Mouse (Mus musculus): ENCODE data around the gene Ube2g2.

The Ube2g2 gene

DNA sequence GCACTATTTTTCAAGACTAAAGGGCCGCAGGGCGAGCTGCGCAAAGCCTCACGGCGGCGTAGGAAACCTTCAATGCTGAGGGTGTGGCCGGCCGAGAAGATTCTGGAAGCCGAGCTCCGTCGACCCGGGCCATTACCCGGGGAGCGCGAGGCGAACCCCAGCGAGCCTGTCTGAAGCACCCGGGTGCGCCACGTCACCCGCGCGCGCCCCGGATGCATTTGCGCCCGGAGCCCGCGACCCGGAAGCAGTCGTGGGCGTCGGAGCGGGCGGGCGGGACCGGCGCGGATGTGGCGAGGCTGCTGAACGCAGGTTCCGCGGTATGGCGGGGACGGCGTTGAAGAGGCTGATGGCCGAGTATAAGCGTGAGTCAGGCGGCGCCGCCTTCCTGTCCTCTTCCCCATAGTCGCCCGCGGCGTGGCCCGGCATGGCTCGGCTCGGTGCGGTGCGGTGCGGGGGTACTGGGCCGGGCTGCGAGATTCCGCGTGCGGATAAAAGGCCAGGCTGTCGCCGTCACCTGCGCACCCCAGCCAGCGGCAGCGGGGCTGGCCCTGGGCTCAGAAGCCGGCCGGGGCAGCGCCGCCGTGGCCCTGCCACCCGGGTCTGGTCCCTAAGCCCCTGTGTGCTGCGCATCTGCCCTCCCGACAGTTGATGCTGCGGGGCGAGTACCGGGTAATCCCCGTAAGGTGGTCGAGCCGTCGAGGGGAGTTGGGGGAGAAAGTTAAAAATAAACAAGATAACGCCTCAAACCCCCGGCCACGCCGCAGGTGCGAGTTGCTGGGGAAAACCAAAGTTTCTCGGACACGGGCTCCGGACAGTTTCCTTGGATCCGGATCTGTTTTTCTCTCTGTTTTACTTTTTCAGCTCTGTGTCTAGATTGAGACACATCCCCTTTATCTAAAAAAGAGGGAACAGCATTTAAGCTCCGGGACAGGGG, at the start of gene Ube2g2:
Gene Ube2g2, plus strand, starts transcription at position 221 of the 934 bp plus-strand sequence.
- in situ Hi-C loops (cut with MboI): loop anchor here (5.0 kb wide), 1 partner anchor 105 kb away; the partner anchor contains the start of gene Fam207a

DNA sequence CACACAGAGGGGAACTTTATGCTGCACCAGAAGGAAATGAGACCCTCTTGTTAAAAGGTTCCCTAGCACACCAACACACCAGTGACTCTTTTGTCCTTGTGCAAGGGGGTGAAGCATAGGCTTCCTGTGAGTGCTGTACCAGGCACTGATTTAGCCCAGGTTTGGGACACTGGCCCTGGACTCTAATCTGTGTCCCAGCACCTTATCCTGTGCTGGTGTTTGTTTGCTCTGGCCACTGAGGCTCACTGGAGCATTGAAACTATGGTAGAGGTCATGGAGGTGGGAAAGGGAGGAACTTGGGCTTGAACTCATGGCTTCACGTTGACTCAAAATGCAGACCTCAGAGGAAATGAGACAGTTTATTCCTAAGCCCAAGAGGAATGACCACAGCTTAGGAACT, 48.9 kb upstream of the Ube2g2 start:
- in situ Hi-C loops (cut with MboI): no loop called here

DNA sequence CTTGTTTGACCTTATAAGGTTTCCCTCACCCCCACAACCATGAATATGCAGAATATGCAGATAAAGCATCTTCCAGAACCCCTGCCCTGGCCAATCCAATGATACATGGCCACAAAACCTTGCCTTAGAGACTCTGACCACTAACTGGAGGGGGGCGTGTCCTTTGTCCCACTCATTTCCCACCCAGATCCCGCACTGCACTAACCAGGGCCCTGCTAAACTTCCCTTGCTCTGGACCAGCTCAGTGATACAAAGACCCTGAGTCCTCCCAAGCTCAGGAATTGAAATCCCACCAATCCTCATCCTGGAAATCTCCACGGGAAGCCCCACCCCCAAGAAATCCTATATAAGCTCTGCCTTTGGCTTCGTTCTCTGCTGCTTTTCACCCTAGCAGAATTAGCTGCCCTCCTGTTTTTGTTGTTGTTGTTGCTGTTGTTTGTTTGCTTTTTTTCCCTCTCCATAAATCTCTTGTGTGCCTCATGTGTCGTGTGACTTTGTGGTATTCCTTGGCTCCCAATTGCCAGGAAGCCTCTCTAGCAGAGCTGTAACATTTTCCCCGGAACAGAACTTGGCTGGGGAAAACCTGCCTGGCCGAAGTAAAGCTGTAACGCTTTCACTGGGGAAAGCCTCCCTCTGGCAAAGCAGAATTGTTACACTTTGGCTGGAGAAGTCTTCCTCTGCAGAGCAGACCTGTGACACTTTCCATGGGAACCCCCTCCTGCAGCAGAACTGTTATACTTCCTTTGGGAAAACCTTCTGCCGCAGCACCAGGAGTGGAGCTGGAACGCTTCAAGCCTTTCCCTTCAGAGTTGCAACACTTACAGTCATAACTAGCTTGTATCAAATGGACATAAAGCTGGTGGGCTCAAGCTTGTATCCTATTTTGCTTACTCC, 41.8 kb upstream of the Ube2g2 start:
- in situ Hi-C loops (cut with MboI): loop anchor here (5.0 kb wide), 1 partner anchor 63 kb away; the partner anchor contains the start of gene Fam207a

DNA sequence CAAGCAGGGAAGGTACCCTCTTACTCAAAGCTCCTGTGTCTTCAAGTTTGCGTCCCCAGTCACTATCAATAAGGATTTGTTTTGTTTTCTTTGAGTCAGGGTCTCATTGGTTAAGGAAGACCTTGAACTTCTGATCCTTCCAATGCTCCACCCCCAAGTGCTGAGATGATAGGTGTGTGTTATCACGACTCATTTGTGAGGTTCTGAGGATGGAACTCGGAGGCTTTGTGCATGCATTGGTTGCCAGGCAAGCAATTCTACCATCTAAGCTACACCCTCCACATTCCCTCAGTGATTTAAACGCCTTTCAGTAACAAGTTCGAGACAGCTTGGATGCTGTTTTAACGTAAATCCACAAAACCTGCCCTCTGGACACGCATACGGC, 41.1 kb upstream of the Ube2g2 start:
- in situ Hi-C loops (cut with MboI): loop anchor here (5.0 kb wide), 1 partner anchor 64 kb away; the partner anchor contains the start of gene Fam207a

DNA sequence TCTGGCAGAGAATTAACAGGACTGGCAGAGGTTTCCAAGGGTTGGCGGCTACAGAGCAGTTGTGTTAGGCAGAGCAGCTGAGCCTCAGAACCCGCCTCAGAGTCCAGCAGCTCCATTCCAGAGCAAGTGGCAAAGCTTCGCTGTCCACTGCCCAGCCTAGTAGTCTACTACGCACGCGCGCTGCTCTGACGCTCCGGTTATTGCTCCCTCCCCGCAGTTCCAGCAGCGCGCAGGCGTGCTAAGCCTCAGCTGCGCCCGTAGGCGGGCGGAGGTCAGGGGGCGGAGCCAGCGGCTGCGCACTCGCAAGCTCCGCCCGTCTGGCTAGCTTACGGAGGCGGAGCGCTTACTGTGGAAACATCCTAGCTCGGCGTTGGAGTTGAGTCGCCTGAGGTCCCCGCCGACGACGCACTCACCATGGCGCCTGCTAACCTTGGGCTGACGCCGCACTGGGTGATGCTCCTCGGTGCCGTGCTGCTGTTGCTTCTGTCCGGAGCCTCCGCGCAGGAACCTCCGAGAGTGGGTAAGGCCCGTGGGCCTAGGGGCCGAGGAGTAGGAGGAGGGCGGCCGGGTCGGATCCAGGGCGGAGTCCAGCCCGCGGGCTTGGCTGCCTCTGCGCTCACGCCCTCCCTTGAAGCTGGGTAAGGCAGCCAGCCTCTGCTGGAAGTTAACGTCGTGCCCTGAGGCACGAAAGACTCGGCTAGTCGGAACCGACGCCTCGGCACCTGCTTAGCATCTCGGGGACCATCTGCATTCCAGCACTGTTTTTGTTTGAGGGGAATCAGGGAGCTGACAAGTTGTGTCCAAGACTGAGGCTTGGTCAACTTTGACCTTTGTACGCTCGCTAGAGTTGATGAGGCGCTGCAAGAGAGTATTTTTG, 40.4 kb upstream of the Ube2g2 start, which contains the start of gene Pttg1ip:
Gene Pttg1ip, plus strand, starts transcription at position 313 of the 877 bp plus-strand sequence.
- in situ Hi-C loops (cut with MboI): loop anchor here (5.0 kb wide), 1 partner anchor 64 kb away; the partner anchor contains the start of gene Fam207a

DNA sequence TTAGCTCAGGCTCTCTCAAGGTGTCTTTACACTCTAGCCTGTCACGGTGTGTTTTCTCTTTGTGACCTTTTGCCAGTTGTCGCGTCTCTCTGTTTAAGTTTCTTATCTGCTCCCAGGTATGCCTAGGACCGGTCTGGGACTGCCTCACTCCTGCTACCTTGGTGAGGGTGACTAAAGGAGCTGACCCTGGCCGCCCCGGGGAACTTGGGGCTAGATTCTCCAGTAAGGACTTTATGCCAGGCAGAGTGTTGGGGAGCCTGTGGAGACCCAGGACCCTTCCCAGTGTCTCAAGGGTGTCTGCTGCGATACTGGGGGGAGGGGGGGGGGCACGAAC, 39.8 kb upstream of the Ube2g2 start:
- in situ Hi-C loops (cut with MboI): loop anchor here (5.0 kb wide), 1 partner anchor 65 kb away; the partner anchor contains the start of gene Fam207a

DNA sequence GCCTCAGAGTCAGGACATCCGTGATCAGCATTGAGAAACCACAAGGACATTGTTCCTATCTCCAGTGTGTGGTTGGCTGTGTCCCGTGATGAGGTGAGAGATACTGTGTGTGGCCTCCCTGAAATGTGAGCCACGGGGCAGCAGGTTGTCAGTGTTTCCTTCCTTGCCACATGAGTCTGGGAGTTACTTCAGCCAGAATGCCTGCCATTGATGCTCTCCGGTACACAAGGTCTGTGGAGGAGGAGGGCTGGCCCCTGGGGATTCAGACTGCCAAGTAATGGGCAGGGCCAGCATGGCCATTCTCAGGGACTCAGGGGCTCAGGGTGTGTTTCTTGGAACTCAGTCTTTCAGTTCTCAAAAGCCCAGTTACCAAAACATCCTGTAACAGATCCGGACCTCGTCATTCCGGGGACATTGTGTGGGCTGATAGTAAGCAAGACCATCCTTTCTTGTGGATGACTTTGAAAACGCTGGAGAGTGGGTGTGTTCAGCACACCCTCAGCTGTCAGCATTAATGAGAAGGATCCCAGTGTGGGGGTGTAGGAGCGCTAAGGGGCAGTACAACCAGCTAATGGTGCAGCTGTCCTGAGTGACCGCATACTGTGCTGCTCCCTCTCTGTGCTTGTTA, 38.2 kb upstream of the Ube2g2 start:
- in situ Hi-C loops (cut with MboI): loop anchor here (5.0 kb wide), 1 partner anchor 67 kb away; the partner anchor contains the start of gene Fam207a

DNA sequence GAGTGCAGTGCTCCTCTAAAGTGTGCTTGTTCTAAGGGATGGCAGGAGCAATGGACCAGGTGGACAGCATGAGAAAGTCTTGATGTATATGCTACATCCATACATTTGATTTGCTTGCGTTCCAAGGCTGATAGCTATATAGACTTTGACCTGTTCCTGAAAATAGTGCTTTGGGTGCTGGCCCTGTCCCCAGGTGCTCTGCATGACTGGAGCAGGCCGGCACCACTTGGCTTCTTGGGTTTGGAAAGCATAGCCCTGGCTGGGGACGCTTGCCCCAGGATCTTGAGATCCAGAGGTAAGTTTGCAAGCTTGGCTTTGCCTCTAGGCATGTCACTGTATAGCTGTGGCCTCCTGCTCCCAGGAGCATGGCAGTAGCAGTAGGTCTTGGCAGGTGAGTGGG, 35.4 kb upstream of the Ube2g2 start:
- in situ Hi-C loops (cut with MboI): no loop called here

DNA sequence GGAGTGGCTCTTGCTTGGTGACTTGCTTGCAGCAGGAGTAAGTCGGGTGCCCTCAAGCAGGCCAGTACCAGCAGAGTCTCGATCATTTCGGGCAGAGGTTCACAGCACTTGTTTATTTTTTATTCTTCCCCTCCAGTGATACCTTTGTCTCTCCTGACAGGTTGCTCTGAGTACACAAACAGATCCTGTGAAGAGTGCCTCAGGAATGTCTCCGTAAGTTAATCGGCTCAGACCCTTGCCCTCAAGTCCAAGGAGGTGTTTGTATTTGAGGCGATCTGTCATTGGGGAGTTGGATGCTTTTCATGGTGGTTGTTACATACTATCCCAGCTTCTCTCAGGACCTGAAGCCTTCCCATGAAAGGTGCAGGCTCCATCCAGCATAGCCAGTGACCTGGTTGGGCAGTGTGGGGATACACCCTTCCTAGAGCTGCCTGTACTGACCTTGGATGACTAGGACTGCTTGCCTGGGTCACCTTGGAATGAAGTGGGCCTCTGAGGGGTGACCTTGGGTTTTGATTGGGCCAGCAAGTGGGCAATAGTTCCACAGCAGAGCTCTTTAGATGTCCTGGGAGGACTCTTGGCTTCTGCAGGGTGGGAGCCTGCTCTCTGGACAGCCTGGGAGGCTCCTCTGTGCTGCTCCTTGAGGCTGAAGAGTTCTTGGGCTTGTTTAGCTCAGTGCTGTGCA, 34.8 kb upstream of the Ube2g2 start:
- in situ Hi-C loops (cut with MboI): no loop called here

DNA sequence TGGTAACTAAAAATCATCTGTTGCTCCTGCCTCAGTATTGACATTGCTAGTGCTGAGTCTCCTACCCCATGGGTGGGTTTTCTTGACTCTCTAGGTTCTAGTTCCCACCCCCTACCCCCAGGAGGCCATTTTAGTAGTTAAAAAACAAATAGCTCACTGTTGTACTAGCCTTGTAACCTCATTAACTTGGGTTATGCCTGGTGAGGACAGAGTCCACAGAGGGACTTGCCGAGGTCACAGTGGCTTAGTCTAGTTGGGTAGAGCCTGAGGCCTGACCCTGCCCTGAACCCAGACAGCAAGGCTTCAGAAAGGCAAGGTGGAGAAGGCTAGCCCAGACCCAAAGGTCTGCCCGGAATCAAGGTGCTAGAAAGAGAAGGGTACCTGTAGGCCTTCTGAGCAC, 34.0 kb upstream of the Ube2g2 start:
- in situ Hi-C loops (cut with MboI): no loop called here

DNA sequence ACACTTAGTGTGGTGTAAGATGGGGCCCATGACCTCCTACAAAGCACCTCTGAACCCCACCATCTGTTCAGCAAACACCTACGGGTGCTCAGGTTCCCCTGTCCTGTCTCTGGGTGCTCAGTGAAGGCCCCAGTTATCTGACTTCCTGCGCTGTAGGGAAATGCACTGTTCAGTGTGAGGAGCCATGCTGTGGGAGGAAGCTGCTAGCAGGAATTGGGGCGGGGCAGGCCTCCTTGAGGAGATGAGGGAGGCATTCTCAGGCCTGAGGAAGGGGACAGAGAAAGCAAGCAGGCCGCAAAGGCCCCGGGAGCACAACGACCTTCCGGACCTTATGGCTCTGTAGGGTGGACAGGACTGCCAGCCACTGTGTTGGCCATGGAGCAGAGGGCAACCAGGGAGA, 33.0 kb upstream of the Ube2g2 start:
- in situ Hi-C loops (cut with MboI): no loop called here

DNA sequence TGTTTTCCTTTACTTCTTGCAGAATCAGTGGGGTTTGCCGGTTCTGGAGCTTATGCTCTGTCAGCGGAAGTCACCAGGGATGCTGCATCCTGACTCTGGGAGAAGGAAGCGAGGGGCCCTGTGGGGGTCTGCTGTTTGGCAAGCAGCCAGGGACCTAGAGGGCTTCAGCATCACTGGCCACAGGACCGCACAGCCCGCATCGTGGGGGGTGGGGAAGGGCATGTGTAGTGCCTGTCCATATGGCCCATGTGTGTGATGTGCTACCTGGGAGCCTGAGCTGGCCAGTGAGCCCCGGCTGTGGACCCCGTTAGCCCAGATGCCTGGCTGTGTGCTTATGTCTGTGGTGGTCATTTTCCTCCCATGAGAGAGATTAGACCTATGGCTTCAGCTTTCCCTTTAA, 32.3 kb upstream of the Ube2g2 start:
- in situ Hi-C loops (cut with MboI): no loop called here

DNA sequence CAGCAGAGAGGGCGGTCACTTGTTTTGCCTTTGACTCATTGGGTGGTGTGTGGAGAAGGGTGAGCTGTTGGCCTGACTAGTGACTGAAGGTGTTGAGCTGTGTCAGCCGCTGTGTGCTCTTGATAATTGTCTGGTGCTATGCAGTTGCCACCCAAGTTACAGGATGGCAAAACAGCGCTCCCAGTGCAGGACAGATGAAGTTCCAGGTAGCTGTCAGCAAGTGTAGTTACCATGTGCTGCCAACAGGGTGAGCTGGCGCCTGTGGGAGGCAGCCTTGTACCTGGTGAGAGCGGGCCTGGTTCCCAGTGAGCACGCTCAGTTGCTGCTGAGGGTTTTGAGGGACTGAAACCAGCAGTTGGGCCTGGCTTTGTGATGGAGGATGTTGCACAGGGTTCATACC, 31.3 kb upstream of the Ube2g2 start:
- in situ Hi-C loops (cut with MboI): no loop called here

DNA sequence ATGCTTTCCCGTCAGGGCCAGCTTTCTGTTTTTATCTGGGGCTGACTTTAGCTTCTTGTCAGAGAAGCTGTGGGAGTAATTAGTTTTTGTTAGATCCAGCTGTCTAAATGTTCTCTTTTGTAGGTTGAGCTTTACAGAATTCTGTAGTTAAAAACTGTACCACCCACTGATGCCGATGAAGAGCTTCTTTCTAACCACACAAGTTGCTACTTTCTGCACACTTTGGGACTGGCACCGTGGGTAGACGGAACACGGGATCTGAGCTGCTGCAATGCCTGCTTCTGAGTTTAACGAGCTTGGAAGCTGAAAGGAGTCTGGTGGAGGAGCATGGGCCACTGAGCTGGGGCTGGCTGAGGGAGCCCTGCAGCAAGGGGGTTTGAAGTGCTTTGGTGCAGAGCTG, 30.5 kb upstream of the Ube2g2 start:
- in situ Hi-C loops (cut with MboI): no loop called here

DNA sequence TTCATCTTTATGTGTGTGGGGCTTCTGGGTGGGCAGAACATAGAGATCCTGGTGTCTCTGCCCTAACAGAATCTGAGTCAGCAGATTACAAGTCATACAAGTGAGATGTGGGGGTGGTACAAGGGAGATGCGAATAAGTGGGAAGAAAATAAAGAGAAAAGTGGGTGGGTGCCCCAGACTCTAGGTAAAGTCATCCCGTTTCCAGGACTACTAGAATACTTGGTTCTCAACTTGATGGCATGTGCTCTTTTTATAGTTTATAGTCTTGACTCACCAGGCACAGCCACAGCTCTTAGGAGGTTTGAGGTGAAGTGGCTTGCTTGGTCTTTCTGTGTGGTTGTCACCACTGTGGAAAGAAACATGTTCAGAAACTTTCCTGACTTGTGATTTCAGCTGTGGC, 26.0 kb upstream of the Ube2g2 start:
- in situ Hi-C loops (cut with MboI): no loop called here

DNA sequence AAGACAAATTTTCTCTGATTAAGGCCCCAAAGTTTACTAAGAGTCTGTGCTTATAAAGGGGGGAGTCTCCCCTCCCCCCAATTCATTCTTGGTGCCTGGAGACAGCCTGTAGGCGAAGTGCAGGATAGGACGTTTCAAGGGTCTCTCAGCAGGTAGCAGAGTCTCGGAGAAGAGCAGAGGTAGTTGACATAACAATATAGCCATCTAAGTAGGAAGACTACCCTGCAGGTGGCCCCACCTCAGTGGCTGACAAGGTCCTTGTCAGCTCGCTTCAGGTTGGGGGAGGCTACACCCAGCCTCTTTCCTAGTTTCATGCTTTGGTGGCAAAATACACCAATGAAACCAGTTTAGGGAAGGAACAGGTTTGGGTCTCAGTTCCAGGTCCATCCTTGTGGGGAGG, 19.1 kb upstream of the Ube2g2 start:
- in situ Hi-C loops (cut with MboI): no loop called here

DNA sequence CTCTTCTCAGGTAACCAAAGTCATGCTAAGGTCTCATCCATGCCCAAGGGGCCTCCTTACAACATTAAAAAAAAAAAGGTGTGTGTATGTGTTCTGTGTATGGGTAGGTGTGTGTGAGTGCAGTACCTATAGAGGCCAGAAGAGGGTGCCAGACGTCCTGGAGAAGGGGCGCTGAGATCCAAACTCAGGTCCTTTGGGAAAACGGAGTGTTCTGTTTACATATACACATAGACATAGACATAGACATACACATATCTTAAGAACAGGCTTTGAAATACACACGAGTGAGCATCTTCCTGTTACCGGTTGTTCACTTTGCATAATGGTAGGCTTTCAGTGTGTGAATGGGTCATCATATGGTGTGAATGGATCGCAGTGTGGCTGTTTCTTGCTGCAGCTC, 18.0 kb upstream of the Ube2g2 start:
- in situ Hi-C loops (cut with MboI): no loop called here

DNA sequence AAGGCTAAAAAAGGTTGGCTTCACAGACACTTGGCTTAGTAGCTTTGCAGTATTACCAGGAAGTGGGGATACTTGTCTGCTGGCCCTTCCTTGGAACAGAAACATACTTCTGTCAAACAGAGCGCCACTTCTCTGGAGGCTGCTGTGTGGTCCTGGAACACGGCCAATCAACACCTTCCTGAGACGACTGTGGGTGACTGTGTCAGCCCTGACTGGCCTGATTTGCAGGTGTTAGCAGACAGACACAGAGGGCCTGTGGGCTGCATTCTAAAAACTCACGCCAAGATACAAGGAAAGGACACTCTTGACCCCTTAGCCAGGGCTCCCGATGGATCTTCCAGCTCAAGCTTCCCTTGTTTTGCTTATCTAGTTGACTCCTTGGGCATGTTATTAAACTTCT, 17.1 kb upstream of the Ube2g2 start:
- in situ Hi-C loops (cut with MboI): no loop called here

DNA sequence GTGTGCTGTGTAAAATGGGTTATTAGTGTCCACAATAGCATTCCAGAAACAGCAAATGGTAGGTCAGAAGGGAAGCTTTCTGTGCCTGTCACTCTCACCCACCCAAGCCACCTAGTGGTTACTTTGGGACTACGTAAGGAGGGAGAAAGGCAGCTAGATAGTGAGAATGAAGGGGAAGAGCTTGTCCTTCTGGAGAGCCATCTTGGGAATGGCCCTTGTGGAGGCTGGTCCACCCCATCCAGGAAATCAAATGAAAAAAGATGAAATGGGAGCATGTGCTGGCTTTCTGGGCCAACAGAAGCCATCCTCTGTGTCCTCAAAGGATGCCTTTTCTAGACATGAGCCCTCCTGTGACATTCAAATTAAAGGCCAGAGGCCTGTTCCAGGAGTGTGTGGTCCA, 16.7 kb upstream of the Ube2g2 start:
- in situ Hi-C loops (cut with MboI): no loop called here

Measured in mature B cell (primary cell).